Mouse (Mus musculus): ENCODE measurements around the gene 4930519P11Rik. TPM values are rescaled to one million over a fixed set of nuclear protein-coding genes. Genes with fewer than 3 reads are reported as not detected.

Gene 4930519P11Rik
- polyA plus RNA-seq, 1 experiment from 2014 or later = 1.6 TPM

DNA sequence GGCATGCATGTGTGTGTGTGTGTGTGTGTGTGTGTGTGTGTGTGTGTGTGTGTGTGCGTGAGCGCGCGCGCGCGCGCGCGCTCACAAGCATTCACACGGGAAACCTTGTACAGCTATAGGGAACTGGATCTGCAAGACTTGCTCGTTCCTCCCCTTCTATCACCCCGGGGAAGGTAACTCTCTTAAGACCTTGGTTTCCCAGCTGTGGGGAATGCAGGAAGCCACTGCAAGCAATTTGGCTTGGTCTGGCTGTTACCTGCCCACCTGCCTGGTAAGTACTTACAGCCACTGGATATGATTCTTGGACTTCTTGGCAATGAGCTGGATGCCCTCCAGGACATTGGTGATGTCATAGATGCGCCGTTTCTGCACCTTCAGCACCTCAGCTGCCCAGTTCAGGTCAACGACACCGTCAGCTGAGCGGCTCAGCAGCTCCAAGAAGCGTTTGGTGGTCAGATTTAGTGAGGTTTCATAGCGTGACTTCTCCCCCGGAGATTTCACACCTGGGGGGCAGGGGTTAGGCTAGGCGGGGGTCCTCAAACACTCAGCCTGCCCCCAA, 49.5 kb downstream of the 4930519P11Rik start:
- WGBS = 95% methylated on average over 22 of the region's 22 CpGs
- ATAC-seq (ENCODE audit: low FRiP score, low TSS enrichment) = no peak

More for the DNA sequence above, 49.5 kb downstream of the 4930519P11Rik start:
- H3K4me3 ChIP-seq (replicated peaks; ENCODE audit: low read depth, low read length) = no peak overlapping the region
- no peaks in the 10 kb centered on the region for H3K9me3 ChIP-seq (ENCODE audit: control insufficient read depth, low read length)
- no peak overlapping the region for H3K27ac ChIP-seq (replicated peaks; ENCODE audit: low read depth, low read length)
- no peaks in the 10 kb centered on the region for H3K36me3 ChIP-seq (ENCODE audit: control insufficient read depth, insufficient read depth, low read length)
- no peak overlapping the region for H3K4me2 ChIP-seq (ENCODE audit: low read length)
- DNase-seq = no peak
- no peaks in the 10 kb centered on the region for H3K27me3 ChIP-seq (ENCODE audit: control insufficient read depth, insufficient read depth, low read length)
- peaks cover 13% of the 10 kb centered on the region for H3K4me1 ChIP-seq (ENCODE audit: control insufficient read depth, insufficient read depth, low read length)
- no peak overlapping the region for H3K9ac ChIP-seq (replicated peaks; ENCODE audit: low read length)

Other genes with a start within 250 kb of the 4930519P11Rik start
- gene Cdk5rap1, start 240.4 kb downstream of the 4930519P11Rik start, polyA plus RNA-seq (2014; fragmentation: Nextera tagmentation; extraction: Ambion mirVana) = 11.0 and 22.9 TPM in 2 replicates
- 4.0 and 5.8 TPM in 2 replicates for gene Snta1, start 205.3 kb downstream of the 4930519P11Rik start, polyA plus RNA-seq (2014; fragmentation: Nextera tagmentation; extraction: Ambion mirVana)
- 45.5 and 65.6 TPM in 2 replicates for gene Cbfa2t2, start 177.0 kb downstream of the 4930519P11Rik start, polyA plus RNA-seq (2014; fragmentation: Nextera tagmentation; extraction: Ambion mirVana)
- 1.1 and 2.1 TPM in 2 replicates for gene 1700003F12Rik, start 66.4 kb downstream of the 4930519P11Rik start, polyA plus RNA-seq (2014; fragmentation: Nextera tagmentation; extraction: Ambion mirVana)
- gene Actl10, start 61.7 kb downstream of the 4930519P11Rik start, polyA plus RNA-seq (2014; fragmentation: Nextera tagmentation; extraction: Ambion mirVana) = 0.19 and 0.28 TPM in 2 replicates
- 15.1 and 16.0 TPM in 2 replicates for gene Necab3, start 54.5 kb downstream of the 4930519P11Rik start, polyA plus RNA-seq (2014; fragmentation: Nextera tagmentation; extraction: Ambion mirVana)
- gene E2f1, start 43.5 kb downstream of the 4930519P11Rik start, polyA plus RNA-seq (2014; fragmentation: Nextera tagmentation; extraction: Ambion mirVana) = 3.1 and 3.2 TPM in 2 replicates
- gene Pxmp4, start 9.7 kb downstream of the 4930519P11Rik start, polyA plus RNA-seq (2014; fragmentation: Nextera tagmentation; extraction: Ambion mirVana) = 14.2 and 15.0 TPM in 2 replicates
- gene Zfp341, start 140 bp downstream of the 4930519P11Rik start, polyA plus RNA-seq (2014; fragmentation: Nextera tagmentation; extraction: Ambion mirVana) = 2.2 and 2.6 TPM in 2 replicates
- gene Chmp4b, start 38.3 kb upstream of the 4930519P11Rik start, polyA plus RNA-seq (2014; fragmentation: Nextera tagmentation; extraction: Ambion mirVana) = 20.4 and 32.4 TPM in 2 replicates
- gene Gm14214, start 156.6 kb upstream of the 4930519P11Rik start, polyA plus RNA-seq (2014; fragmentation: Nextera tagmentation; extraction: Ambion mirVana) = not detected in 2 replicates
- gene Raly, start 177.7 kb upstream of the 4930519P11Rik start, polyA plus RNA-seq (2014; fragmentation: Nextera tagmentation; extraction: Ambion mirVana) = 58.3 and 194 TPM in 2 replicates
- 3.8 TPM in 1 of 2 replicates, not detected in the other for gene a, start 178.0 kb upstream of the 4930519P11Rik start, polyA plus RNA-seq (2014; fragmentation: Nextera tagmentation; extraction: Ambion mirVana)